Mouse (Mus musculus) leukemia stem cell, adult 10-12 weeks (primary cell): Measurements from ENCODE around the gene Cnga3. TPM values are rescaled to one million over a fixed set of nuclear protein-coding genes. Genes with fewer than 3 reads are reported as not detected.

Experiments used
- polyA plus RNA-seq: library from polyadenylated mRNA; stranded (reverse); fragments of >175 nt; gene quantifications from 2 replicates; pipeline ENCODE4 v1.2.3, GENCODE M21; 2012; ENCODE audit warnings: low replicate concordance

Gene Cnga3
- polyA plus RNA-seq: not detected in 2 replicates

DNA sequence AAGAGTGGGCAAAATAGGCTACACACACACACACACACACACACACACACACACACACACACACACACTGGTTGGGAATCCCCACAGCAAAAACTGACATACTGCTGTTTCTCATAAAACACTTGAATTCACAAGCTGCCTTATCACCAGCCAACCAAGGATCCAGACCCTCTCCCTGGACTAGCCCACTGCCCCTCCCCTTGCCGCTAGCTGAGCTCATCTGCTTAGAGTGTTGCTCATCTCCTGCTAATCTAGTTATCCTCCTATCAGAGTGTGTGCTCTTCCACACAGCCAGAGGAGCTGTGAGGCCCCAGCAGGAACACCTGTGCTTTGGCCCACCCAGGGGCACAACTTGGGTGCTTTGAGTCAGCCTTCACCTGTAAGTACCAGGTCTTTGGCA, at the start of gene Cnga3:
Gene Cnga3, plus strand, starts transcription at position 291 of the 400 bp plus-strand sequence.

GRCm38 (mm10) chr1:37299540-37300491, 85.6 kb downstream of the Cnga3 start, which contains the start of gene Inpp4a:
Gene Inpp4a, plus strand, starts transcription at chr1:37299865.

Other genes starting within 250 kb of the Cnga3 start
- 0.64 TPM in 1 of 2 replicates, not detected in the other for gene Vwa3b, start 187.8 kb upstream of the Cnga3 start, polyA plus RNA-seq
- 3.0 and 12.5 TPM in 2 replicates for gene Inpp4a, start 85.4 kb downstream of the Cnga3 start, polyA plus RNA-seq
- 6.1 and 13.9 TPM in 2 replicates for gene Coa5, start 215.7 kb downstream of the Cnga3 start, polyA plus RNA-seq
- gene Unc50, start 215.7 kb downstream of the Cnga3 start, polyA plus RNA-seq: 34.2 and 48.1 TPM in 2 replicates